Mouse (Mus musculus) kidney, adult 2 months (tissue): Measurements from ENCODE around the gene Hspa2.

ENCODE experiments used
- CTCF ChIP-seq: fragments of 200-500 bp; conservative IDR thresholded peaks from 2 replicates; pipeline ENCODE4 v1.5.1; 2011; ENCODE audit warnings: low read depth, mild to moderate bottlenecking, control low read depth, low read length, moderate library complexity, mixed read lengths; ENCODE audit not compliant: insufficient read depth, insufficient read length
- POLR2A ChIP-seq: fragments of 200-500 bp; IDR thresholded peaks from one replicate; pipeline ENCODE4 v1.6.1; 2011; ENCODE audit warnings: low read depth, low read length, control low read depth

DNA sequence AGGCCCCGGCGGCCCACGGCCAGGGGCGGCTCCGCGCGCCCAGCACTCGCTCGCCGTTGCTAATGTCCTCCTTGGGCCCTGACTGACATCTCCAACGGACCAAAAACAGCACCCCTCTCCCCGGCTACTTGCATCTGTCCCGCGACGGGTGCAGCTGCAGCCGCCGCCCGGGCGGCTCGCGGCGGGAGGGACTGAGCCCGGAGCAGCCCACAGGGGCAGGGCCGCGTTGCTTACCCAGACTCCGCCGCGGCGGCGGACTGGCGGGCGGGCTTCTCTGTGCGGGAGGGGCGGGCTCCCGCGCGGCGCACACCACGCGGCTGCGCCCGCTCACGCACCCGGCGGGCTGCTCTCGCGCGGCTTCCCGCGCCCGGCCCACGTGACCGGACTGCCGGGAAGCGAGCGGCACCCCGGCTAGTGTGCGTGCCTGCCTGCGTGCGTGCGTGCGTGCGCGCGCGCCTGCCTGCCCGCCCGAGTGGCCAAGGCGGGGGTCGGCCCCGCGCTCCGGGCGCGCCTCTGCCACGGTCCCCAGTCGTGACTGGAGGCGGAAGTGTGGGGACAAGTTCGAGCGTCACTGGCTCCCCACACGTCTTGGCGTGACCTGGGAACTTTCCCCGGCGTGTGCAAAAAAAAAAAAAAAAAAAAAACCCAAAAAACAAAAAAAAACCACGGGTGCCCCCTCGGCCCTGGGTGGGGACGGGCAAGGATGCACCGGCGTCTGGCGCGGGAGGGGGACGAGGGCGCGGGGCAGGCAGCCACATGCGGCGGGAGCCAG is 34.6 kb upstream of the Hspa2 start, which contains the start of gene Zbtb25:
- TF ChIP-seq POLR2A (no peak), CTCF (no peak)
